Mouse (Mus musculus) heart, postnatal 10 days (tissue): ENCODE measurements at regions not wholly inside any gene's neighbourhood (a gene's known extent, or its start where the extent isn't known, plus 50 kb on each side); places are given as distances from the start of the nearest gene placed in this dataset.

Source experiments
- DNase-seq, 2 experiments: peaks; one replicate each; pipeline ENCODE4 v3.0.0; 2021
- intact Hi-C: fragments of 180-260 bp; cut with DNase I; formaldehyde crosslinking; loops from one replicate; pipeline ENCODE4 v1.15.1; 2025

DNA sequence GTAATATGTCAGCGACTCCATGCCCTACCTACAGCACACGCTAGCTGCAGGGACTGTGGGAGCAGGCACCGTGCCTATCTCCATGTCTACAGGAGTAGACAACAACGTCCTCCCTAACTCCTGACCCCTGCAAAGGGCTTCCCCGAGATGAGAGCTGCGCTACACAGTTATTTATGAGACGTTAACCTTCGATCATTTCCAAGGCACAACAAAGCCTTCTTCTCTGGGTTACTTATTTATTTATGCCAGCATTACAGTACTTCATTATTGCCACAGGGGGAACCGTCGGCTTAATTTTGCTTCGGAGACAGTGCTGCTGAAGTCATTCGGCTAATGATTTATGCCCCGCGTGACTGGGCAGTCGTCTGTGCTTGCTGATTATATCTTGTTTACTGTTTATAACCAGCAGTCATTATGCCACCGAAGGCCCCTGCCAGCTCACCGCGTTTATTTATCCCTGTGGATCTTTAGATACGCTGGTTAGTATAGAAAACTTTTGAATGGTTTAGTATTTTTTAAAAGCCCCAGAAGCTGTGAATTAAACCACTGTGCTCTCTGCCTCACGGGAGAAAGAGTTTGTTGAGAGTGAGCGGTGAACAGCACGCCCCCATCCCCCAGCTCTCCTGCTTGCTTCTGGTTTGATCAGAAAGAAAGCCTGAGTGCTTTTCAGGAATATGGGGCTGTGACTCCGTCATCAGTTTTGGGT is 65.5 kb upstream of the Lyplal1 start:
- peak; percentile 65 to 71 for DNase-seq
- intact Hi-C loops = loop anchor here (1.0 to 5.0 kb wide), 2 partner anchors 500 to 531 kb away; no protein-coding TSS in a partner anchor

DNA sequence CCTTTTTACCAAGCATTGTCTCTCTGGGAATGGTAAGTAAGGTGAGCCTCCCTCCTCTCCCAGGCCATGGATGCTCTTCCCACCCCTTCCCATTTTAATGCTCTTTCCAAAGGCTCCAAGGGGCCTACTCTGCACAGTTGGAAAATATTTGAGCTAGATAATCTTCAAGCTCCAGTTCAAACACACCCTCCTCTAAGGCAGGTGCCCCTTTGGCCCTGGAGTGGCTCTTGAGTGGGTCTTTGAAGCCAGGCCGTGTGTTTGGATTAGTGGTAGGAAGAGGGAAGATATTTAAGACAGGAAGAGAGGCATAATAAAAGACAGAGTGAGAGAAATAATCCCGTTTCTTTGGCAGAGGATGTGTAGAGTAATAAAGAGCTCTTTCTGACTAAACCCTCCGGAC is 59.9 kb upstream of the Lyplal1 start:
- no peak for DNase-seq
- intact Hi-C loops = no loop called here

DNA sequence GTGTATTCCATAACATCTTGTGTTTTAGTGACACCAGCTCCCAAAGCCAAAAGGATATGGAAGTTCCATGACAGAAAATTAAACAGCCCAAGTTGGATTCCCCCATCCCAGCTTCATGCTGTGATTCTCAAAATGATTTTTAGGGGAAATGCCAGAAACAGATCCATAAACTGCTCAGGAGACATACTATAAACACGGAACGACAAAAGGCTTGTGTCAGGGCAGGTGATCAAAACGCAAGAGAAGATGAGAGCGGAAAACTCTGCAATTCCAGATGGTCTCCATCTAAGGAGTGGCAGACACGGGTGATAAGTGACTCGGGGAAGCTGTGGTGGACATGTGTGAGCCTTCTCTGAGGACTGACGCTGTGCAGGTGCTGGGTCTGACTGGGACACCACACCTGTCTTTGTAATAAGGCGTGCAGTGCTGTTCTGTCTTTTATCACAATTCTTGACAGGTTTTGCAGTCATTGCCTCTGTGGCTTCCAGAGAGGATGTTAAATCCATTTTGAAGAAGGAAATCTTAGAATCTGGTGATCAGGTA is 56.4 kb upstream of the Lyplal1 start:
- intact Hi-C loops = no loop called here
- no peak for DNase-seq

DNA sequence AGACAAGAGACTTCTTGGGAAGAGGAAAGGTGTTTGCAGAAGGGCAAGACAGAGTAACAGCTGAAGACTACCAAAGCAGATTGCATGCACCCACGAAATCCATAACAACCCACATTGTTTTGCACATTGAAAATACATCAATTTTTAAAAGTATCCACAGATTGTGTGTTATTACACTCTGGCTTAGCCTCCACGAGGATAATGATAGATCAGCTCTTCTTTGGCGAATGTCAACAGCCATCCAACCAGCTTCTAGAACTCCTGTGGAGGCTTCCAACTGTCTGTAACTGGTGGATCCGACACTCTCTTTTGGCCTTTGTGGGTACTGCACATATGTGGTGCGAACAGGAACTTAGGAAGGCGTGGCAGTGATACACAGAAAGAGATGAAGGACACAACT is 54.6 kb upstream of the Lyplal1 start:
- DNase-seq = no peak
- intact Hi-C loops = no loop called here
